Mouse (Mus musculus): ENCODE measurements around the gene Rhobtb3.

DNA sequence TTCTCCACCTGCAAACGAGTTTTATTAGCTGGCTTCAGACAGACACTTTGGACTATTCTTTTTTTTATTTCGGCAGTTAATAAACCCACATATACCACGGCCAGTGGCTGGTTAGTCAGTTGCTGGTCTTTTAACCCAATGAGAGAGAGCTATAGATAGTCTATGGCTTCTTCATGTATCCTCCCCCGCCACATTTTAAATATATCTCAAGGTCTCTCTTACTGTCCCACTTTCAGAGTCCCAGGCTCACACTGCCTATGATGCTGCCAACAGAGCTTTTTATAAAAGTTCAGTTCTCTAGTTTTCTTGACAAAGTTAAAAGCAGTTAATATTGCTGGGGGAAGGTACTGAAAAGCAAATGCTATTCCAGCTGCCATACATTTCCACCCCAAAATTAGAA, 51.9 kb downstream of the Rhobtb3 start:
- TF ChIP-seq CTCF (IDR thresholded peaks at IDR 0.05; ENCODE audit: control insufficient read depth, insufficient read depth, low read length) (no peak), POLR2A (IDR thresholded peaks at IDR 0.05; ENCODE audit: borderline replicate concordance, control insufficient read depth, low read depth, low read length) (no peak)
